Mouse (Mus musculus) frontal cortex, postnatal 36 days (tissue): ENCODE measurements around the gene Nxpe4.
"Not testable (repeated sequence)": the region's sequence is repeated elsewhere in the genome, so short reads cannot be mapped to it uniquely, and the experiment has no call there.

Experiments
- DNase-seq, 2 experiments: peaks; one replicate each; pipeline ENCODE4 v3.0.0; 2022; ENCODE audit warnings: low spot score in 2 of 2

Nxpe4 gene

DNA sequence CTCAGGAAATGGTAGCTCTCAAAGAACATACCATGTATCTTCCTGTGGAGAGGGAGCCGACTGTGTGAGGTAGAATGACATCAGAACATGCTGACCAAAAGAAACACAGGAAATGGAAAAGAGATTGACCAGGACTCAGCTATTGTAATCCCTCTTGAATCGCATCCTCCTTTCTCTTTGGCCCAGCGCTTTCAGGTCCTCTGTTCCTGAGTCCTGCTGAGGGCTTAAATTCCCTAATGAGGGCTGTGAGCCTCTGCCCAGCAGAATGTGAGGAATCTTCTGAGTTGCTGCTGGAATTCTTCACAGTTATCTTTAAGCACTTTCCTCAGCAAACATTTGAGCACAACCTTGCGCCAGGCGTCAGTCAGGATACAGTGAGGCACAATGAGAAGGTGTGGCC lies 78.6 kb downstream of the Nxpe4 start:
- no peak for DNase-seq

DNA sequence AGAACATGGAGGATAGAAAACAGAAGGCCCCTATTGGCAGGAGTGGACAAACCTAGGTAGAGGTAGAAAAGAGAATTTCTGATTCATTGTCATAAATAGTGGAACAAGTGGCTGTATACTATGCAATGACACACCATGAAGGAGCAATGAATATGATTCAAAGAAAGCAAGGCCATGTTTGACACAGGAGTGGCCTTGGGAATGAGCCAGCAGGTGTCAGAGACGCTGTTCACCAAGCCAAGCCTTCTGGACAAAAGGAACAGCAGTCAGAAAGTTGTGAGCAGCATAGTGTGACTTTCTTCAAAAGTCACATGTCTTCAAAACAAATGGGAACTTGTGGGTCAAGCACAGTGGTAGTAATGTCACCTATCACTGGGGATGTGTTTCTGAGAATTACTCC lies 80.0 kb downstream of the Nxpe4 start:
- no peak for DNase-seq

DNA sequence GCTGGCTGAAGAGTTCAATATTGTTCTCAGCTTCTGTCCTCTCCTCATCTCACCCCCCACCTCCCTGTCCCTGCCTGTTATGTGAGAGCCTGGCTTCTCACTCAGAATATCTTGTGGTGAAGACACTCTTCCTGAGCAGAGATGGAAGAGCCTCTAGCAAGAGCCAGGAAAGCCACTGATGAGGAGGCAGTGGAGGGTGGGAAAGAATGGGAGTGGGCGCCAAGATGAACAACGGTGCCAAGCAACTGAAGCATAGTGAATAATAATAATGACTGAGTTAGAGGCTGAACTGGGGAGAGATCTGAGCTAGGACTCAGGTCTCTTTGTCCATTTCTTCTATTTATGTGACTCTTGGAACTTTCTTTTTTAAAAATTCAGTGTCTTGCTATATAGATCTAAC lies 80.9 kb downstream of the Nxpe4 start:
- DNase-seq = no peak

DNA sequence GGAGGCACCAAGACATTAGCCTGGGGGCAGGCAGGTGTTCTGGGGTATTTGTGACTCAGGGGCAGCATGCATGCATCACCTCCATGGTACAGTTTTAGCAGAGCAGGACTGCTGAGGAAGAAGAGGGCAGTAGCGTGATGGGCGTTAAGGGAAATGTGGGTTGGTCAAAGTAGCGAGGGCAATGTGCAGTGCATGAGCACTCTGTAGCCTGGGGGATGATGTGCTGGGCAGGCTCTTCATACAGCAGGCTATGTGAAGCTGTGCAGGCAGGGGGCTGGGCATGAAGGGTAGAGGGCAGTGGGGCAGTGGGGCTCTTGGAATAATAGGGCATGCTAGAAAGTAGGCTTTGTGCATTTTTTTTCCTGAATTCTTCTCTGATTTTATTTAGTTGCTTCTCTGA lies 82.4 kb downstream of the Nxpe4 start:
- DNase-seq = no peak

DNA sequence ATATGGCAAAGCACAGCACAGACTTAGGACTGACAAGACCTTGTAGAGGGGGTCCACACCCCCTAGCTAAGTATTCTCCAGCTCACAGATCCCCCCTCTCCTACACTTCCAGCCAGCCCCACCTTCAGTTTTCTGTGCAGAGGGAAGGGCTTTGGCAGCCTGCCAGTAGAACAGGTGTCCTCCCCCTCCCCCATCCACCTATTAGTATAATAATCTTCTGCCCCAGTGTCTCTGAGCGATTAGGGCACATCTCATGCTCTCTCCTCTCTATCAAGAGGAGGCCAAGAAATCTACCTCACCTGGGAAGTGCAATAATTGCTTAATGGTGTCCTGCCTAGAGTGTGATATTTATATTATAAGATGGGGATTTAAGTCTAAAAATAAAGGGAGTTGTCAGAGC lies 83.7 kb downstream of the Nxpe4 start:
- DNase-seq = no peak

DNA sequence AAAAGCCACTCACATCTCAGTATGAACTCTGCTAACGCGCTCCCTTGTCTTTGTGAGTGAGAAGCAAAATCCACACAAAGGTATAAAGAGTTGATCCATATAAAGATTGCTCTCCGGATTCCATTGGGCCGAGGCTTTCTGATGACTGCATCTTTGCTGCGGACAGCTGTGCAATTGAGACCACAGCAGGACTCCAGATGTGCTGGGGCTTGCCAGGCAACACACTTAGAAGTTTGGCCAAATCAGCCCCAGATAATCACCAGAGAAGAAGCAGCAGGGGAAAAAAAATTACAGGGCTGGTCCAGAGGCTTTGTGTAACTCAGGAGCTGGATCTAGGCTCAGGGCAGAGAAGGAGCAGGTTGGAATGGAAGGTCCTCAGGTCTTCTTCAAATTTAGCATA lies 85.5 kb downstream of the Nxpe4 start:
- DNase-seq = no peak

DNA sequence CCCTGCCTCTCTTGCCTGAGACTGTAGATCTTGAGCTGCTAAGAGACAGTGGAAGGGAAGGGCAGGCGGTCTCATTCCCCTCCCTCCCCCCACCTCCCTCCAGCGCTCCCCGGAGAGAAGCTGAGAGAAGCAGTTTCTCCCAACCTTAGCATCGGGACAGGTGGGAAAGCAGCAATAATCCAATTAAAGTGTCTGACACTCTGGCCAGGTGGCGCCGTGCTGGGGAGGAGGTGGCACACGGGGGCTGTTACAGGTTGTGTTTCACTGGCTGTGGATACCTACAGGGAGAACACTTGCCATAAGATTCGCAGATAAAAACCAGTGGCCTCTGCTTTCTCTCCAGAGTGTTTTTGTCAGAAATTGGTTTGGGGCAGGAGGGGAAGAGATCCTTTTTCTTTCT lies 90.4 kb downstream of the Nxpe4 start:
- DNase-seq = no peak

DNA sequence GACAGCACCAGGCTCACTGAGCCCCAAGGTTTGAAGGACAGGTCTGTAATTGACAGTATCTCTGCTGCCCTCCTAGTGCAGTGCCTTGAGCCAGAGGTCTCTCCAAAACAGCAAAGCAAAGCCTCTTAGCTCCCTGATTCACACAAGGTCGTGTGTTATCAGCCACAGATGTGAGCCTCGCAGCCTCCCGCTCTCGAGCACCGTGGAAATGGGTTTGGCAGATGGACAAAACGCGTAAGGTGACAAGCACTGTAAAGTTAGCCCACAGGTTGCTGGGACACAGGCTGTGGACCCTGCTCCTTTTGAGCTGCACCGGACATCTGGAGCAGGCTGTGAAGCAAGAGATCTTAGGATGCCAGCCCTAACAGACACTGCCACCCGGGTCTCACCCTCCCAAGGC lies 95.2 kb downstream of the Nxpe4 start:
- no peak for DNase-seq

DNA sequence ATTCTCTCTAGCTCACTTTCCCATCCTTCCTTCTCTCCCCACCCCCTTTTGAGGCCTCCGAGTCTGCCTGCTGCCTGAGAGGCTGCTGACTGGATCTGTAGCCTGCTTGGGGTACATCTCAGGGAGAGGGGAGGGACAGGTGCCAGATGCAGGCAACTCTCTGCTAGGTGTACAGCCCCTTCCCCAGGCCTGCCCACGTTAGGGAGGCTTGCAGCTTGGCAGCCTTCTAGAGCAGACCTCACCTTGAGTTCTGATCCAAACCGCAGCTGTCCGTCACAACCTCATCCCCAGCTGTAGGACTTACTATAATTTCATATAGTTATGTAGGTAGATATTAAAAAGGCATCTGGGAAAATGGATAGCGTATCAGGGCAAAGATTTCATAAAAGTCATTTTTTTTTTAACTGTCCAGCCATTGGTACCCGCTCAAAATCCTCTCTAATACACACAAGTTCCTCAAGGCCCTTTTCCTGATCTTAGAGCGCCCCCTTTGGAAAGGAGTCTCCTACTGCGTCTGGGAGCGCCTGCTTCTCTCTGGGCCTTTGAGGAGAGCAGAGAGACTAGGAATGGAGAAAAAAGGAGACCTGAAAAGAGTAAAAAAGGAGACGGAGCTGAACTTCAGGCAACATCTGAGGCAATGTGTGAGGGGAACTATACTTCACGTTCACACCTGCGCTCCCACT lies 96.1 kb downstream of the Nxpe4 start:
- DNase-seq = peak; percentile 53 to 69

DNA sequence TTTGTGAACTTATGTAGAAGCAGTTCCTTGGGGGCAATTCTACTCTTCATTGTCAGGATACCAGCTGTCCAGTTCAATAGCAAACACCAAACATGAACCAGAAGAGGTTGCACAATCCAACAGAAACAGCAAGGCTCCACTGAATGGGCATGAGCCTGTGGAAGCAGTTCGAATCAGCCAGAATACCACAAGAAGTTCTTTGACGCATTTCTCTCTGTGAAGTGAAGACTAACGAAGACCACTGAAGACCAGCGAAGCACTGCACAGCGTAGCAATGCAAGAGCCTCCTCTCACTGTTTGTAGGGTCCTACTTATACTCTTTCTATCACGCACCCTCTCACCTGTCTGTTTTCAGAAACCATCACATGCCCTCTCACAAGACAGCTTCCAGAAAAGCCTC lies 102.8 kb downstream of the Nxpe4 start:
- DNase-seq = no peak

DNA sequence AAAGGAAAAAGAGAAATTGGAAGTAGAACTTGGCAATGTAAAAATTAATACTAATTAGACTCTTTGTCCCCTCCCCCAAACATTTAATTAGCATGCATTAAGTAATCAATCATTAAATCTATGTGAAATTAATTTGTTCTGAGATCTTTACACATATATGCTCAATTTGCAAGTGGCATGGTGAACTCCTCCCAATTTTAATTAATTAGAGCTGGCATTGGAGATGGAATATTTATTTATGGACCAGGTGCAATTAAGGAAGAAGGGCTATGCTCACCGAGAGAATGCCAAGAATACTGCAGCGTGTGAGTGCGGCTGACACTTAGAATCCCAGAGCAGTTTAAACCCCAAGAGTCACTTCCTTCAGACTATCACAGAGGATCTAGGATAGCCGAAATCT lies 103.7 kb downstream of the Nxpe4 start:
- DNase-seq = no peak

DNA sequence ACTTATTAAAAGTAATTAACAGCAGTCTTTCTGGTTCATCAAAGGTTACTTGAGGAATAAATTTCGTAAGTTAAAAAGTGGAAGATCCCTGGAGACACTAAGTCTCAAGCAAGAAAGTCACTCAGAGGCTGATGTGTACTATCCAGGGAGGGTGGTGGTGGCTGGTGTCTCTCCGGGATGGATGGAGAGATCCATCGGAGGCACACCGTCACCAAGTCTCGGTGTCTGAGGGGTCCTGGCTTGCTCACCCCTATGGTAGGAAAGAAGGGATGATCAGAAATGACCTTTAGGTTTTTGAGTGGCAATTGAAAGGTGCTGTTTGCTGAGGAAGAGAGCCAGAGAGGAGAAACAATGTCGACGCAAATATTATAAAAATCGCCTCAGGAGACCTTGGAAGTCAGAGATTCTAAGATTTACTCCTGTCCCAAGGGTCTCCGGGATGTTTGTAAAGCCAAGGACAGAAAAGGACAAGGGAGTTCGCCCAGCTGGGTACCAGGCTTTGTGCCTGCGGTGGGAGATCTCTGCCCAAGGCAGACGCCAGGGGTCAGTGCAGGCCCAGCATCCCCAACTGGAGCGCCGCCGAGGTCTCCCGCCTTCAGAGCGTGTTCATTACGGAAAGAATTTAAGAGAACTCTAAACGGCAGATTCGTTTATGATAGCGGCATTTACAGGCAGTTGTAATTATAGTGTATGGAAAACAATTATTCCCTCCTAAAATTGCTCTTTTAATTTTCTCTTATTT lies 104.6 kb downstream of the Nxpe4 start:
- peak; percentile 70 to 77 for DNase-seq

DNA sequence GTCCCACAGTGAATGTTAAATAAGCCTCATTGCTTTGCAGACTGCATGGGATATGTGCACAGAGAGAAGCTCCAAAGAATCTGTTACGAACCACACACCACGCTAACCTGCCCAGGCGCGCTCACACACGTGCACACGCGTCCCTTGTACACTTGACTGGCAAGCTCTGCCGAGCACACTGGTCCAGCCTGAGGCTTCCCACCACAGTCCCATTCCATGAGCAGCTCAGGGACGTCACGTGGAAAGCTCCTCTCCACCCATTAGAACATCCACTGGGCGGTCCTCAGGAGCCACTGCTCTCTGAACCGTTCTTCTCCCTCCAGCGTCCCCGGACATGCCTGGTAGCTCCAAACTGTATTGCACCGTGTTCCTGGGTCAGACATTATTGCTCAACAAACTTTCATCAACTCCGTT lies 105.2 kb downstream of the Nxpe4 start:
- DNase-seq = peak; percentile 16 to 32

DNA sequence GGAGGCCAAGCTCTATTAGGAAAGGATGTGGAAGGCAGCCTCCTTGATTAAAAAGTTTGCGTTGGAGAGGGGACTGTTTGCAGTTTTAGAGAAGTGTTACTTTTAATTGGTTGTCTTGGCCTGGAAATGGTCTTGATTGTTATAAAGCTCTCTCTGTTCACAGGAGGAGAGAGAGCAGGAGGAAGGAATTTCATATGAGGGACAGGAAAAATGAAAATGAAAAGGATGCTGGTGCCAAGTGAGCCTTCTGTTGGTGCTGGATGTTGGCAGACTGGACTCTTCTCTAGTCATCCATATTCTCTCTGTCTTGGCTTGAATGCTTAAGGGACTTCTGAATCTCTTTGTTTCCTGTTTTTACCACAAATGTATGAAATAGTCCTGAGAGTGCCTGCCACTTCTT lies 106.1 kb downstream of the Nxpe4 start:
- DNase-seq = no peak

DNA sequence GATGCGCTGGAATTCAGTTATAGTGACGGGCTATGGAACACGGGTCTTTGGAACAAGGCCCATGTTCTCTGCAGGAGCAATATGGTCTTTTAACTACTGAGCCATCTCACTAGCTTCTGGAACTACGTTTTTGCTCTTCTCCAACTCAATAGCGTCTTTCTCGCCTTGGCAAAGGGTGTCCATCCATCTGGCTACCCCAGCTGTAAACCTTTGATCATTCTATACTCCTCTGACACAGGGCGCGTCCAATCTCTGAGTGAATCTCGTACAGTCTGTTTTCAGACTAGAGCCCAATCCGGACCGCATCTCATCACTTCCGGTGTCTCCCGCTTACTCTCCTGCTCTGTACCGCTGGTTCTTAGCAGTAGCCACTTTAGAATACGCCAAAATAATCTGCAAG lies 115.0 kb downstream of the Nxpe4 start:
- no peak for DNase-seq

DNA sequence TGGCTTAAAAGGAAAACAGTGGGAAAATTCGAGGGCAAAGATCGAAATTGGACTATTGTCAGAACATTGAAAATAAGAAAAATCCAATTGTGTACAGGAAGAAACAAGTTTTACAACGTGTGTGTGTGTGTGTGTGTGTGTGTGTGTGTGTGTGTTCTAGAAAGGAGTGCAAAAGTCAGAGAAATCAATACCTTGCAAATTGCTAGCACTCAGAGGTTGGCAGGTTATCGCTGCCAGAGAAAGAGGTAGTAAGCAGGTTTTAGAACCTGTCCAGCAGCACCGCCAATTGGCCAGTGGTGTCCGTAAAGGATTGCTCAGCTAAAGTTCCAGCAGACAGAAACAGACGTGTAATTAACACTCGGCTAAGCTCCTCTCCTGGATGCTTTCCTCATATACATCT lies 122.4 kb downstream of the Nxpe4 start:
- DNase-seq = no peak

DNA sequence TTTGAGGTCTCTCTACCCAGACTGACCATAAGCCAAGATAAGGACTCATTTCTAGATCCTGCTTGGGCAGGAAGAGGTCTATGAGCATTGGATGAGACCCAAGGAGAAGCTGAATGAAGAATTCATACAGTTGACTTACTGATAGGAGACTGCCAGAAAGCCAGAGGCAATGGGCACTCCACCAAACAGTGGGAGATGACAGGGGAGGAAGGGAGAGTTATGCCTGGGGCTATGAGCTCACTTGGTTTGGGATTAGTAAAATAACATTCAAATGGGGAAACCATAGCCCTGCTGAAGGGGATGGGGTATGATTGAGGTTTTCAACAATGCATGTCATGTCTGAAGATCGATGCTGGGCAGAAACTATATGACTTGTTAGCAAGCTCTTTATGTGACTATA lies 128.5 kb downstream of the Nxpe4 start:
- DNase-seq = no peak

DNA sequence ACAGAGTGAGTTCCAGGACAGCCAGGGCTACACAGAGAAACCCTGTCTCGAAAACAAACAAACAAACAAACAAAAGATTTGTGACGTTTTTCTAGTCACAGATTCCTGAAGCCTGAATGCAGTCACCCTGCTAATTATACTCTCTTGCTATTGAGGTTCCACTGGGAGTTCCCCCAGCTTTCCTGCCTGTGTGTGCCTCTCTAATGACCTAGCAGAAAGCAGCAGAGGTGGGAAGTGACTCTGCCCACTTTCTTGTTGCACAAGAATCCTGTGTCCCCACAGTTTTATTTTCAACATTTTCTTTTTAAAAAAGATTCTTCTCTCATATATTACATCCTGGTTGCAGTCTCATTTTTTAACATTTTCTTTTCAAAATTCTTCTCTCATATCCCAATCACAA lies 132.9 kb downstream of the Nxpe4 start:
- DNase-seq = no peak

DNA sequence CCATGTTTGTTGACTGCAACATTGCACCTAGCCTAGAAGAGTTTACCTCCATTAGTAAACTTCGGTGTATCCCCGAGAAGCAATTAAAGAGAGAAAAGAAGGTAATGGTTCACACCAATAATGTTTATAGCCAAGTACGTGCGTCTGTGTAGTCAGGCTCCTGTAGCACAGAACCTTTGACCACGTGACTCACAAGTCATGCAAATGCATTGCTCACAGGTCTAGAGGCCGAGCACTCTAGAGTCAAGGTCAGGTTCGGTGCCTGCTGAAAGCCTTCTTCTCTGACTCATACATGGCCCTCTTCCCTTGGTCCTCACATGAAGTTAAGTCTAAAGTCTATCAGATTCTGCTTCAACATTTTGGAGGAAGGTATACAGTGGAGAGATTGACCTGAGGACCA lies 137.2 kb downstream of the Nxpe4 start:
- DNase-seq = no peak

DNA sequence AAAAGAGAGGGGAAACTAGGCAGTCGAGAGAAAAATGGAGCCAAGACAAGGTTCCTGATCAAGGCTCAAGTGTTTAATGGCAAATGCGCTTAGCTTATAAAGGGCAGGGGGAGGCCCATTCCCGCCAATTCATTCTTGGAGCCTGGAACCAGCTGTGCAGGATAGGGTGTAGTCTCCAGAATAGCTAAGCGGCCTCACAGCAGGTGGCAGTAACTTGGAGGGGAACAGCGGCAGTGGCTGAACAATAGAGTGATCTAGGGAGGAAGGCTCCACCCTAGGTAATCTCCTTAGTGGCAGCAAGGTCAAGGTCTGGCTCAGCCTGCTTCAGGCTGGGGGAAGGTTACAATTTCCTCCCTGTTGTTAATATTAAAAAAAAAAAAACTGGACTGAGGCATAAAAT lies 141.7 kb downstream of the Nxpe4 start:
- not testable (repeated sequence) for DNase-seq

DNA sequence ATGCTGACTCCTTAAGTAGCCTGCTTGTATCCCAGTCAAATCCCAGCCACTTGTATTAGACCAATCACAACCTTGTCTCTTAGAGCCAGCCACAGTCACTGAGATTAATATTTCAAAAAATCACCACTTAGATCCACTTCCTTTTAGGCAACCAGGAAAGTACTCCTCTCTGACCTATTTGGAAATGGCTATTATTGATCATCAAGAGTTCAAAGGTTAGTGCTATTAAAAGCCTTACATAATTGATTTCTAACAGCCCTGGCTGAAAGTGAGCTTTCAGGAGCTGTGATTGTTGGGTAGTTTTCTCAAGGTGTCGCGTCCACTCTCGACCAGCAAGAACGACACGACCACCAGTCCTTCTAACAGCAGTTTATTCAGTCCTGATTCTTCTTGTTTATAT lies 149.4 kb downstream of the Nxpe4 start:
- no peak for DNase-seq

DNA sequence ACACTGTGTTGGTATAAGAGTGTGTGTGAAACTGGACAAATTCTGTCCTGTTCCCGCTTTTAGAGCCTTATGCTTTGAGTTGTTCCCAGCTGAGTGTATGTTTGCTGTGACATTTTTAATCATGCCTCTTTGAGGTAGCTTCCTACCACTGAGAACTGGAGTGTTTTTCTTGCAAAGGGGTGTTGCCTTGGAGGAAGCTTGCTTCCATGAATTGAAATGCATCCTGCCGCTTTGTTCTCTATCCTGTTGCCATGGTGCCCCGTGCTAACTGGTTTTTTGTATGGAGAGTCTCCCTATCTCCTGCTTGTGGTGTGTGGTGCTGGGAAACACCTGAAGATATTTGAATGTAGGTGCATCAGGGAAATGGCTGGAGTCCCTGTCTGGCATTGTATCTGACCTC lies 152.4 kb downstream of the Nxpe4 start:
- peak in 1 of 2 experiments; percentile 6 for DNase-seq

DNA sequence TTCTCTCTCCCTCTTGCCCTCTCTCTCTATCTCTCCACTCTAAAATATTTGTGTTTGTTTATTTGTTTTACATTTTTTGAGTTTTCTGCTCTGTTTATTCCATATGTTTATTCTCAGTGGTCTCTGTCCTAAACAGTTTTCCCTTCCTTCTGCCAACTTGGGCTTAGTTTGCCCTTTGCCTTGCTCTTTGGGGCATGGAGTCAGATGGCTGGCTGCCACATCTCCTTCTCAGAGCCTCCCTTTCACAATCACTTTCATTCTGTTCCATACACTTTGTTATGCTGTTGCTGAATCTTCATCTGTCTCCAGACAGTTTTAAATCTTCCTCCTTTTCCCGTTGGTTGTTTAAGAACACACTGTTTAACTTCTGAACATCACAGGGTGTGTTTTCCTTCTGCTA lies 154.0 kb downstream of the Nxpe4 start:
- no peak for DNase-seq

DNA sequence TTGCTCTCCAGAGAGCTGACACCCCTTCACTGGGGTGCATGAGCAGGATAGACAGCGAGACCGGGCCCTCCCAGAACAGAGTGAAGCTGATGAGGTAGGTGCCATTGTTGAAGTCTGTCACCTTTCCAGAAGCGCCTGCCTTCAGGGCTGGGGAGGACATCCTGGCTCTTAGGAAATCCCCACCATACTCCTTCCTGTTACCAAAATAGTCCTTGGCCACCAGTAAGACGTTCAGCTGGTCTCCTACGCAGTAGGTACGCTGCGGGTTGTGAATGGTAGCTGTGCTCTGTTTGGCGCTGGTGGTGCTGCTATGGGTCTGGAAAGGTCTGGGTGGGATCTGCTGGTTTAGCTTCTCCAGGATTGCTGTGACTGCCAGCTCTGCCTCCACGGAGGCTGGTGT lies 164.5 kb downstream of the Nxpe4 start:
- DNase-seq = no peak
